Mouse (Mus musculus): Measurements from ENCODE around the gene Cnksr3.

- TF ChIP-seq POLR2A (IDR thresholded peaks at IDR 0.05; ENCODE audit: insufficient read length, low read depth) (no peak), MYOG (IDR thresholded peaks at IDR 0.05; ENCODE audit: control insufficient read depth in 1 of 3, insufficient read depth in 1 of 3, insufficient read length in 2 of 3, low read depth in 2 of 3) (no peak), USF1 (IDR thresholded peaks at IDR 0.05; ENCODE audit: low read depth) (no peak), TCF12 (IDR thresholded peaks at IDR 0.05; ENCODE audit: insufficient read depth, poor library complexity, severe bottlenecking) (no peak), CEBPB (IDR thresholded peaks at IDR 0.05; ENCODE audit: insufficient read depth, poor library complexity, severe bottlenecking) (peak; percentile 99), POLR2AphosphoS2 (IDR thresholded peaks at IDR 0.05; ENCODE audit: insufficient read length, low read depth) (no peak), E2F4 (IDR thresholded peaks at IDR 0.05; ENCODE audit: insufficient read depth) (no peak), MYOD1 (IDR thresholded peaks at IDR 0.05; ENCODE audit: control insufficient read depth in 1 of 3, insufficient read length in 2 of 3, low read depth in 2 of 3) (peak in 2 of 3 experiments; percentile 5 to 38)
Observed at GRCm38 (mm10) chr10:7122294-7122693, 89.7 kb downstream of the Cnksr3 start.

All from myocyte (in vitro differentiated cells).